Mouse (Mus musculus): ENCODE measurements around the gene Gm3646. TPM values are rescaled to one million over a fixed set of nuclear protein-coding genes. Genes with fewer than 3 reads are reported as not detected.

Gene Gm3646
- total and polyA plus RNA-seq, 3 experiments, result 1.9 to 9.2 (median 9.1) TPM

DNA sequence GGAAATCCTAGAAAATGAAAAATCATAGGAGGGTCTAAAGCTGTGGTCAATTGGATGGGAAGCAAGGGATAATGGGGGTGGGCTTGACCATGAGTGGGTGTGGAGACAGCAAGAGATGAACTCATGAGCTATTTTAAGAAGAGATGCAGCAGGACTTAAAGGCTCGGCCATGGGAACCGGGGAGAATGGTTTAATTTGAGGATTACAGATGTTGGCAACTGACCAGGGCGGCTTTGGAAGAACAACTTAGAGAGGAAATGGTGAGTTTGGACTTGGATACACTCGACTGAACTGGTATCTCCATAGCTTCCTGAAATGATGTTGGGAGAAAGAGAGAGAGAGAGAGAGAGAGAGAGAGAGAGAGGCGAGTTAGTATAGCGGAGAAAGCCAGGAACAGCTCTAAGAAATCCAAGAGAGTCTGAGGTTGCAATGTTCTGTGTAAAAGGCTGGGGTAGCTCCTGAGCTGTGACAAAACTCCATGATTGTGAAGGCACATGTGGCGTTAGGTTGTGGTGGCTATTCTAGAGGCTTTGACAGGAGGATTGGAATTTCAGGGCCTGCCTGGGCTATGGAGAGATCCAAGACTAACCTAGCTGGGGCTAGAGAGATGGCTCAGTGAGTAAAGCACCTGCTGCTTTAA, 39.2 kb downstream of the Gm3646 start:
- no peak for DNase-seq
- intact Hi-C loops (cut with DNase I), result no loop called here
- Histone ChIP-seq H3K4me3 (no peak overlapping the region), H3K27ac (no peak overlapping the region), H3K79me2 (replicated peaks; ENCODE audit: control insufficient read depth, insufficient read depth, low read length) (no peaks in the 10 kb centered on the region), H3K27me3 (ENCODE audit: control insufficient read depth, insufficient read depth, low read length) (no peaks in the 10 kb centered on the region), H3K36me3 (ENCODE audit: control insufficient read depth, insufficient read depth, low read length) (no peaks in the 10 kb centered on the region), H3K4me1 (ENCODE audit: control insufficient read depth, insufficient read depth, low read length) (peaks cover 9% of the 10 kb centered on the region), H3K9ac (ENCODE audit: low read depth, low read length) (no peak overlapping the region)
- 55% methylated on average over 7 of the region's 7 CpGs for WGBS
- no peak for TF ChIP-seq POLR2A (IDR thresholded peaks at IDR 0.05; ENCODE audit: insufficient read depth, low read depth, low read length)
- no peak for TF ChIP-seq EP300 (IDR thresholded peaks at IDR 0.05; ENCODE audit: insufficient read depth, low read depth, low read length)
- TF ChIP-seq CTCF (IDR thresholded peaks at IDR 0.05), result no peak

DNA sequence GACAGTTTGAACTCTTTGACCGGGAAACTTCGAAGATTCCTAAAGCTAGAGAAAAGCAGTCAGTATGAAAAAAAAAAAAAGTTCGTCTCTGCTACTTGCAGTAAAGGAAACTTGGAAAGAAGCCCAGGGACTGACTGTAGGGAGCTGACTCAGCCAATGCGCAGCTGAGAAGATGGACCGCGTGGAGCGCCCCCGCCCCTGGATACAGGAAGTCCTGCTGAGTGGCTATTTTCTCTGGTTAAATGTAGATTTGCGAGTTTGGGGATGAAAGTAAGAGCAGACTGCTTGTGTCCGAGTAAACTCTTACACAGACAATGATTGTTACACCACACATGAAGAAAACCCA, 43.1 kb downstream of the Gm3646 start:
- peak; percentile 74 to 87 for DNase-seq
- peak overlapping the region; percentile 83 for H3K27ac ChIP-seq
- H3K36me3 ChIP-seq (ENCODE audit: control insufficient read depth, insufficient read depth, low read length), result no peaks in the 10 kb centered on the region
- peak overlapping the region; percentile 28 for H3K4me3 ChIP-seq
- H3K9ac ChIP-seq (ENCODE audit: low read depth, low read length), result peak overlapping the region; percentile 57; the same call in 1 of the 2 replicates
- no peaks in the 10 kb centered on the region for H3K79me2 ChIP-seq (replicated peaks; ENCODE audit: control insufficient read depth, insufficient read depth, low read length)
- no peaks in the 10 kb centered on the region for H3K27me3 ChIP-seq (ENCODE audit: control insufficient read depth, insufficient read depth, low read length)
- peak; percentile 35; the same call in 1 of the 2 replicates for TF ChIP-seq CTCF (IDR thresholded peaks at IDR 0.05)
- TF ChIP-seq EP300 (IDR thresholded peaks at IDR 0.05; ENCODE audit: insufficient read depth, low read depth, low read length), result 0 out of 2 replicates have a peak, but pooled peaks have one; percentile 56
- no peak for TF ChIP-seq POLR2A (IDR thresholded peaks at IDR 0.05; ENCODE audit: insufficient read depth, low read depth, low read length)
- 2% methylated on average over 10 of the region's 10 CpGs for WGBS
- peaks cover 22% of the 10 kb centered on the region for H3K4me1 ChIP-seq (ENCODE audit: control insufficient read depth, insufficient read depth, low read length)
- intact Hi-C loops (cut with DNase I), result loop anchor here (1.0 kb wide), 1 partner anchor 173 kb away; no protein-coding TSS in a partner anchor

DNA sequence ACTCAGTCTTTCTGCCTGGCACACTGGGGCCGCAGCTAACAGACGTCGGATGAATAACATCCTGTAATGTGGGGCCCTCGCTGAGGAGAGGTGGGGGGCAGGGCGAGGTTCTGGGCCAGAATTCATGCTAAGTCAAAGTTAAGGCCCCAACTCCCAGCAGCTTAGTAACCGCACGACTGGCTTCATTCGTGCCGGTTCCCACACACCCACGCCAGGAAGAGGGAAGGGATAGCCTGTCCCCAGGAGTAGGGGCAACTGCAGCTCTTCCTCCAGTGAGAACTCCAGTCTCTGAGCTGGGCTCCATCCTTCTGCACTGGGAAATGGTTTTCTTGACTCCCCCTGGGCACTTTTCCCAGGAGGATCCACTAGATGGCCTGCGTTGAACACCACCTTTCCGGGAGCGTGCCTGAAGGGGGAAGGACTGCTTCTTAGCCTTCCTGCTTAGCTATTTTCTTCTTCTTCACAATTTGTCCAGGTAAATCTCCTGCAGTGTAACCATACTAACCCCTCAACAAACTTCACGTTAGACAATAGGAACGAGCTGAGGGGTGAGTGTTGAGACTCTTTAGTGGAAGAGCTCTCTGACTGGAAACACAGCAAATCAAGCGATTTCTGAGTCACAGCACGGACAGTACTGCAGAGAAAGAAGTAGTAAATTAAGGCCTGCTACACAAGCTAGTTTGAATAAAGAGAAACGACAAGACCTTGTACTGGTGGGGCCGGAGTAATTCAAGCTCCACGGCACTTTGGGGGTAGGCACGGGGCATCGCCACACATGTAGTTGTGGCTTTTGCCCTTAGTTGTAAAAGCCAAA, 43.7 kb downstream of the Gm3646 start:
- Histone ChIP-seq H3K4me3 (peak overlapping the region; percentile 28), H3K27ac (peak overlapping the region; percentile 83), H3K79me2 (replicated peaks; ENCODE audit: control insufficient read depth, insufficient read depth, low read length) (no peaks in the 10 kb centered on the region), H3K9ac (ENCODE audit: low read depth, low read length) (peak overlapping the region; percentile 57), H3K36me3 (ENCODE audit: control insufficient read depth, insufficient read depth, low read length) (no peaks in the 10 kb centered on the region), H3K27me3 (ENCODE audit: control insufficient read depth, insufficient read depth, low read length) (no peaks in the 10 kb centered on the region), H3K4me1 (ENCODE audit: control insufficient read depth, insufficient read depth, low read length) (peaks cover 24% of the 10 kb centered on the region)
- intact Hi-C loops (cut with DNase I), result loop anchor here (1.0 to 2.0 kb wide), 5 partner anchors 49 to 221 kb away; partner anchors contain the start of gene Map4k4
- 5% methylated on average over 22 of the region's 22 CpGs for WGBS
- DNase-seq, result peak; percentile 67 to 75
- TF ChIP-seq POLR2A (IDR thresholded peaks at IDR 0.05; ENCODE audit: insufficient read depth, low read depth, low read length) (no peak), CTCF (IDR thresholded peaks at IDR 0.05) (peak; percentile 79), EP300 (IDR thresholded peaks at IDR 0.05; ENCODE audit: insufficient read depth, low read depth, low read length) (peak; percentile 84)

DNA sequence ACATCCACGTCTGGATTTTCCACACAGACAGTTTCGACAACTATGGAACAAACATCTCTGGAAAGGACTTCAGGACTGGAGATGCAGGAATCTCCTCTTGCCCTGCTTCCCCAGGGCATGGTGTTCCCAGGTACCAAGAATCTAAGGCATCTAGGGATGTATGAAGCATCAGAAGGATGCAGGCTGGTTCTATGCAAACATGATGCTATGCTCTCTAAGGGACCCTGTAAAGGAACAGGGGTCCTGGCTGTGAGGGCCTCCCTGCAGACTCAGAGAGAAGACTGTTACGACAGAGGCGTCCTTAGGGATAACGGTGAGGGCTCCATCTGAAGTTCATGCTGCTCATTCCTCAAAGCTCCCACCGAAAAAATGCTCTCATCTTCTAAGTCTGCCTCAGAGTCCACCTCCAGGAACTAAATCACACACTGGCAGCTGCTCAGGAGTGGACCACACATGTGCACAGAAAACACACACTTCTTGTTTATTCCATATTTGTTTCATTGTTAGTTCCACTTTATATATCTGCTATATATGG, 44.9 kb downstream of the Gm3646 start:
- TF ChIP-seq EP300 (IDR thresholded peaks at IDR 0.05; ENCODE audit: insufficient read depth, low read depth, low read length), result no peak
- TF ChIP-seq POLR2A (IDR thresholded peaks at IDR 0.05; ENCODE audit: insufficient read depth, low read depth, low read length), result no peak
- no peak for TF ChIP-seq CTCF (IDR thresholded peaks at IDR 0.05)
- 75% methylated on average over 6 of the region's 6 CpGs for WGBS
- intact Hi-C loops (cut with DNase I), result loop anchor here (2.0 kb wide), 3 partner anchors 47 to 223 kb away; partner anchors contain the start of gene Map4k4
- no peak overlapping the region for H3K4me3 ChIP-seq
- no peak overlapping the region; the same call in 1 of the 2 replicates for H3K27ac ChIP-seq
- H3K79me2 ChIP-seq (replicated peaks; ENCODE audit: control insufficient read depth, insufficient read depth, low read length), result no peaks in the 10 kb centered on the region
- no peak overlapping the region for H3K9ac ChIP-seq (ENCODE audit: low read depth, low read length)
- H3K36me3 ChIP-seq (ENCODE audit: control insufficient read depth, insufficient read depth, low read length), result no peaks in the 10 kb centered on the region
- H3K27me3 ChIP-seq (ENCODE audit: control insufficient read depth, insufficient read depth, low read length), result no peaks in the 10 kb centered on the region
- H3K4me1 ChIP-seq (ENCODE audit: control insufficient read depth, insufficient read depth, low read length), result peaks cover 24% of the 10 kb centered on the region
- DNase-seq, result no peak

DNA sequence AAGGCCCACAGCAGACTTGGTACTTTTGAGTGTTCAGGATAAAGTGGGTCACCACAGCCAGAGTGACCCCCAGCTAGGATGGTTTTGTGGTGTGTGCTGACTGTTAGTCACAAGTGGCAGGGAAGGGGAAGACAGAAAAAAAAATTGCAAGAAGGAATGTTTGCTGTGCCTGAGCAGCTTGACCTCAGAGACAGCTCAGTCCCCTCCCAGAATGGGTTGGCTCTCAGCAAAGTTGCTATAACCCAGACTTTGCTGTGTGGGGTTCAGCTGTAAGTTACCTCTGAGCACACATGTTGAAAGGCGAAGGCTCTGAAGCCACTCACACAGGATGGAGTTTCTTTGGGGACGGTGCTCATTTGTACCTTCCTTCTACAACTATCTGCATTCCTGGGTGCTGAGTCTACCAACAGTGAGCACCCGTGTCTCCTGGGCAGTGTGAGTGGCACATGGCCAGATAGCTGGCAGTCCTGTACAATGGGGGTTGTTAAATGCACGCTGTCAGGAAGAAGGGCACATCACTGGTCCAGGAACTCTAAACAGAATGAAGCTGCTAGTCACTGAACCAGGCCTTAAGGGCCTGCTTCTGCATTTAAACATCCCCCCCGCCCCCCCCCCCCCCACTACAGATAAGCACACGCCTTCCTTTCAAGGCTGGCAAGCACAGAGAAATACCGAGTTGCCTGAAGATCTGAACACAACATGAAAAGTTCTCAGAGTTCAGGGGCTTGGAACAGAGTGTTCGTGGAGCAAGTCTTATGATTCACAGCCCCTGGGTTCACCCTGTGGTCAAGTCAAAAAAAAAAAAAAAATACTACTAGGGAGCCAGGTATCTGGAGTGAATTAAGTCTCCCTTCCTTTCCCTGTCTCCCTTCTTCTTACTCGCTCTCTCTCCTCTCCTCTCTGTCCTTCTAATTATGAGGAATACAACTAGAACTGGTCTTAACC, 45.6 kb downstream of the Gm3646 start:
- H3K36me3 ChIP-seq (ENCODE audit: control insufficient read depth, insufficient read depth, low read length), result no peaks in the 10 kb centered on the region
- H3K9ac ChIP-seq (ENCODE audit: low read depth, low read length), result no peak overlapping the region; the same call in 1 of the 2 replicates
- H3K27ac ChIP-seq, result peak overlapping the region; percentile 38
- 33% methylated on average over 9 of the region's 9 CpGs for WGBS
- no peaks in the 10 kb centered on the region for H3K27me3 ChIP-seq (ENCODE audit: control insufficient read depth, insufficient read depth, low read length)
- TF ChIP-seq EP300 (IDR thresholded peaks at IDR 0.05; ENCODE audit: insufficient read depth, low read depth, low read length) (0 out of 2 replicates have a peak, but pooled peaks have one; percentile 13), CTCF (IDR thresholded peaks at IDR 0.05) (no peak), POLR2A (IDR thresholded peaks at IDR 0.05; ENCODE audit: insufficient read depth, low read depth, low read length) (no peak)
- H3K79me2 ChIP-seq (replicated peaks; ENCODE audit: control insufficient read depth, insufficient read depth, low read length), result no peaks in the 10 kb centered on the region
- DNase-seq, result peak; percentile 18 to 54
- H3K4me3 ChIP-seq, result no peak overlapping the region
- intact Hi-C loops (cut with DNase I), result loop anchor here (2.0 kb wide), 3 partner anchors 47 to 223 kb away; partner anchors contain the start of gene Map4k4
- H3K4me1 ChIP-seq (ENCODE audit: control insufficient read depth, insufficient read depth, low read length), result peaks cover 28% of the 10 kb centered on the region

Measured in heart, adult 2 months (tissue).